Mouse (Mus musculus) midbrain, embryonic 15.5 days (tissue): ENCODE results near the gene Yipf2. TPM values are rescaled to one million over a fixed set of nuclear protein-coding genes. Genes with fewer than 3 reads are reported as not detected.
"Not testable (repeated sequence)": the region's sequence is repeated elsewhere in the genome, so short reads cannot be mapped to it uniquely, and the experiment has no call there.

Source experiments
- ATAC-seq: fragments of 200-750 bp; cut with Nextera tagmentation; replicated peaks from 2 replicates; pipeline ENCODE4 v1.8.0; 2017; ENCODE audit warnings: moderate TSS enrichment
- H3K27ac ChIP-seq: fragments of 300-500 bp; sonication (generic); 2 replicates; pipeline ENCODE4 v1.5.1; 2015; ENCODE audit warnings: mild to moderate bottlenecking, inconsistent platforms
- H3K27me3 ChIP-seq: fragments of 300-500 bp; sonication (generic); replicated peaks from 2 replicates; pipeline ENCODE4 v1.6.1; 2015; ENCODE audit warnings: inconsistent platforms
- H3K36me3 ChIP-seq: fragments of 300-500 bp; sonication (generic); replicated peaks from 2 replicates; pipeline ENCODE4 v1.6.1; 2015; ENCODE audit warnings: inconsistent platforms
- H3K4me1 ChIP-seq: fragments of 300-500 bp; sonication (generic); 2 replicates; pipeline ENCODE4 v1.6.1; 2015; ENCODE audit warnings: inconsistent platforms
- H3K4me2 ChIP-seq: fragments of 300-500 bp; sonication (generic); 2 replicates; pipeline ENCODE4 v1.6.1; 2015; ENCODE audit warnings: inconsistent platforms, mild to moderate bottlenecking, moderate library complexity
- H3K4me3 ChIP-seq: fragments of 300-500 bp; sonication (generic); 2 replicates; pipeline ENCODE4 v1.5.1; 2015; ENCODE audit warnings: mild to moderate bottlenecking, inconsistent platforms
- H3K9ac ChIP-seq: fragments of 300-500 bp; sonication (generic); 2 replicates; pipeline ENCODE4 v1.6.1; 2015; ENCODE audit warnings: mild to moderate bottlenecking, inconsistent platforms
- H3K9me3 ChIP-seq: fragments of 300-500 bp; sonication (generic); 2 replicates; pipeline ENCODE4 v1.6.1; 2016; ENCODE audit warnings: inconsistent platforms
- WGBS: fragments of 180-500 bp; shearing (Covaris S2); methylation state at CpG from one replicate; pipeline ENCODE4 v1.1.7; 2015; ENCODE audit warnings: mixed read lengths; 5-methylcytosine and 5-hydroxymethylcytosine counted together
- microRNA counts: library from miRNA; unstranded; fragments of <30 nt; microRNA quantifications from one replicate; lab custom pipeline; 2016
- microRNA-seq: library from miRNA; unstranded; fragments of <30 nt; microRNA quantifications from one replicate; pipeline ENCODE4, GENCODE M21; 2016
- polyA plus RNA-seq: library from polyadenylated mRNA; unstranded; fragments of >200 nt; fragmentation: Nextera tagmentation; extraction: Ambion mirVana; gene quantifications from 2 replicates; pipeline ENCODE4 v1.2.1, GENCODE M21; 2015

Yipf2 gene
- polyA plus RNA-seq, 1 experiment from 2014 or later: 27.0 TPM

GRCm38 (mm10) chr9:21547075-21547941 lies 45.3 kb downstream of the Yipf2 start:
- under 1% methylated on average over 42 of the region's 66 CpGs for WGBS
- Histone ChIP-seq H3K4me3 (peak overlapping the region; percentile 92), H3K4me1 (peaks cover 28% of the 10 kb centered on the region), H3K27ac (peak overlapping the region; percentile 98), H3K4me2 (peak overlapping the region; percentile 52), H3K36me3 (no peaks in the 10 kb centered on the region), H3K9ac (peak overlapping the region; percentile 98), H3K9me3 (no peaks in the 10 kb centered on the region), H3K27me3 (no peaks in the 10 kb centered on the region)
- ATAC-seq: peak; percentile 53

GRCm38 (mm10) chr9:21546789-21547074 lies 45.9 kb downstream of the Yipf2 start, which contains the start of gene Carm1:
Gene Carm1, plus strand, starts transcription at chr9:21546894.
- Histone ChIP-seq H3K27ac (peak within 1 kb of the TSS; percentile 98), H3K9me3 (no peaks in the 10 kb centered on the region), H3K9ac (peak within 1 kb of the TSS; percentile 98), H3K4me1 (peaks cover 28% of the 10 kb centered on the region), H3K27me3 (no peaks in the 10 kb centered on the region), H3K36me3 (no peaks in the 10 kb centered on the region), H3K4me3 (peak within 1 kb of the TSS; percentile 92), H3K4me2 (peak within 1 kb of the TSS; percentile 52)
- ATAC-seq: no peak; the same call in 1 of the 2 replicates
- WGBS: 0% methylated on average over 8 of the region's 52 CpGs

DNA sequence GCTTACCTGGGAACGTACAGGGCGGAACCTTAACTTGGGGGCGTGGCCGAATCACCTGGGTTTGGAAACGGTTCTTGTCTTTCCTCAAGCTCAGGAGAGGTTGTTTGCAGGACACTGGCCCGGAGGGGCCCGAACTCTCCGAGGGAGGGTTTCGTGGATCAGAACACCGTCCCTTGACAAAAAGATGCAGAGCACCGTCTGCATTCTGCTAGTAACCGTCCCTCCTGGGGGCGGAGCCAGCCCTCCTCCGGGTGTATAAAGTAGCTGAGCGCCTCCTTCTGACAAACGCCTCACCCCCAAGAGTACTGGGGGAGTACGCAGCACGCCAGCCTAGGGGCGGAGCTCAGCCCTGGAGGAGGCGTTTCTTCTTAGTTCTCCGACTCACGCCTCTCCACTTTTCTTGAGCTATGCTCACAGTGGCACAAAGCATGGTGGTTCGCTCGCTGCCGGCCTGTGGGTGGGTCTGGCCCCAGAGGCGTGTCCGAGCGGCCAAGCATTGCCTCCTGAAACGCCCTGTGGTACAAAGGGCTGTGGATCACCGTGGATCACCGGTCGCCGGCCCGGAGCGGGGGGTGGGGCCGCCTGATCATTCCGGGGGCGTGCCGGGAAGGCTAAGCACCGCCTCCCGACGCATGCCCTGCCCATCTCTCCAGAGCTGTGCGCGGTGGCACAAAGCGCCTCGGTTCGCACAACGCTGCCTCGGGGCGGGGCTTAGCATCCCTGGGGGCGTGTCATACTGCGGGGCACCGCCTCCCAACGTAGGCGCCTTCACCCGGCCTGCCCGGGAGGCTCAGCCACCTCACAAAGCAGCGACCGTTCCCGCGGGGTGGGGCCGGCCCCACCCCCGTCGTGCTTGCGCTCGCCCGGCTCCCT lies 46.5 kb downstream of the Yipf2 start:
- Histone ChIP-seq H3K4me1 (peaks cover 28% of the 10 kb centered on the region), H3K4me2 (peak overlapping the region; percentile 52), H3K27ac (peak overlapping the region; percentile 98), H3K4me3 (peak overlapping the region; percentile 92), H3K36me3 (no peaks in the 10 kb centered on the region), H3K9ac (peak overlapping the region; percentile 98), H3K9me3 (no peaks in the 10 kb centered on the region), H3K27me3 (no peaks in the 10 kb centered on the region)
- WGBS: under 1% methylated on average over 67 of the region's 67 CpGs
- ATAC-seq: peak; percentile 95

DNA sequence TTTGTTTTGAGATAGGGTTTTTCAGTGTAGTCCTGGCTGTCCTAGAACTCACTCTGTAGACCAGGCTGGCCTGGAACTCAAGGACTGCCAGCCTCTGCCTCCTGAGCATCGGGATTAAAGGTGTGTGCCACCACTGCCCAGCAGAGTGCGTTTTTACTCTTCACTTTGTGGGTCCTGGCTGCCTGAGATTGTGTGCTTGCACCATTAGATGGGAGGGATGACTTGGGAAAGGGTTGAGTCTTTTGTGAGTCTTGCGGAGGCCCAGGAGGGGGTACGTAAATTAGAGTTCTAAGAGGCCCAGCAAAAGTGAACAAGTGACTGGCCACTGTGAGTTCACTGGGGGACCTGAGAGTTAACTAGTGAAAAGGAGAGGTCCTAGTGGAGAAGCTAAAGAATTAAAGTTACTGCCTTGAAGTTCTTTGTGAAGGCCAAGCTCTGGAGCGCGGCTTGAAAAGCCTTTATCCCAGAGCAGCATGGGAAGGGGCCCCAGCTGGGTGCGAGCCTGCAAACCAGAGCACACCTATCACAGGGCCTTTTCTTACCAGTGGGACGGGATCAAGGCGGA lies 47.2 kb downstream of the Yipf2 start:
- Histone ChIP-seq H3K4me3 (peak overlapping the region; percentile 92), H3K4me2 (peak overlapping the region; percentile 52), H3K9me3 (no peaks in the 10 kb centered on the region), H3K27ac (peak overlapping the region; percentile 98), H3K36me3 (no peaks in the 10 kb centered on the region), H3K27me3 (no peaks in the 10 kb centered on the region), H3K4me1 (peaks cover 28% of the 10 kb centered on the region), H3K9ac (peak overlapping the region; percentile 98)
- peak; percentile 63; the same call in 1 of the 2 replicates for ATAC-seq
- 2% methylated on average over 9 of the region's 9 CpGs for WGBS

DNA sequence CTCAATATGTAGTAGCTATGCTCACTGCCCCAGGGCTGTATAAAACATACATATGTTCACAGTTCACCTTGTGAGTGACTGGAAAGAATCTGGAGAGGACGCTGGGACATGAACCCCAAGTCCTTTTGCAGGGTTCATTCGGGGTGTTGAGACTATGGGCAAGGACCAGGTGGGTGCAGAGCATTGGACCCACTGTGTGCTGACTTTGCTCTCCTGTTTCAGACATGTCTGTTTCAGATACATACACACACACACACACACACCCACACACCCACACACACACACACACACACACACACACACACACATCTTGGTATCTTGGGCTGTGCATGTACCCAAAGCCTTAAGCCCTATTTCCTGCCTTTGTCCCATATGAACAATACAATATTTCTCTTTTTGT lies 50.6 kb downstream of the Yipf2 start:
- H3K27me3 ChIP-seq, H3K9ac ChIP-seq, H3K4me1 ChIP-seq, ATAC-seq, H3K9me3 ChIP-seq, H3K36me3 ChIP-seq, H3K4me3 ChIP-seq, H3K27ac ChIP-seq, H3K4me2 ChIP-seq: not testable (repeated sequence)
- WGBS: 90% methylated on average over 2 of the region's 2 CpGs

DNA sequence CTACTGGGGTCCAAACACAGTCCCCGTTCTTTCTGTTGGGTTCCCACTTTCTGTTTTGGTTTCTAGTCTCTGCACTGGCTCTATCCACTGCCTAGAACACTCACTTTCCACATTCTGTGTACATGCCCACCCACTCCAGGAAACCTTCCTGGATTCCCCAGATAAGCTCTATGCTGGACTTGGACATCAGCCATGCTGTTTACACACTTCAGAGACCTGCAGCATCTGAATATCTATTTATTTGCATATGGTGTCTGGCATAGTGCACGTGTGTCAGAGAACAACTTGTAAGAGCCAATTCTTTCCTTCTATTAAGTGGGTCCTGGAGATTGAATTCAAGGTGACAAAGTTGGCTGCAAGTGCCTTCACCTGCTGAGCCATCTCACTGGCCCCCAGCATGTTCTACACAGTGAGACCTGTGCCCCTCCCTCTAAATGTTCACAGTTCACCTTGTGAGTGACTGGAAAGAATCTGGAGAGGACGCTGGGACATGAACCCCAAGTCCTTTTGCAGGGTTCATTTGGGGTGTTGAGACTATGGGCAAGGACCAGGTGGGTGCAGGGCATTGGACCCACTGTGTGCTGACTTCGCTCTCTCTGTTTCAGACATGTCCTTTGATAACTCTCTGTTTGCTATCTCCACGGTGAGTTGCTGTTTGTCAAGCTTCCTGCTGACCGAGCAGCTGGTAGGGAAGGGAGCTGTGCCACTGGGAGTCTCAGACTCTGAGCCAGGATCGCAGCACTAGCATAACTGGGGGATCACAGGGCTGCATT lies 52.5 kb downstream of the Yipf2 start:
- Histone ChIP-seq H3K9ac (no peak overlapping the region), H3K27me3 (no peaks in the 10 kb centered on the region), H3K27ac (no peak overlapping the region), H3K4me1 (peaks cover 2% of the 10 kb centered on the region; the same call in 1 of the 2 replicates), H3K36me3 (no peaks in the 10 kb centered on the region), H3K4me2 (no peak overlapping the region), H3K4me3 (no peak overlapping the region), H3K9me3 (no peaks in the 10 kb centered on the region)
- ATAC-seq: no peak
- WGBS: 80% methylated on average over 7 of the region's 7 CpGs

MicroRNAs encoded within 50 kb of the gene (microRNA counts, 519-probe panel; counts per million panel counts)
- not detected for microRNA mmu-miR-1946b (lab: Ali Mortazavi, UCI)

Small RNA genes within 50 kb of the gene (microRNA-seq; reads per million reads assigned to microRNA genes)
- not detected for gene Mir1946b

Other genes with a start within 250 kb of the Yipf2 start
- gene Ilf3, start 225.0 kb downstream of the Yipf2 start, polyA plus RNA-seq: 246 and 256 TPM in 2 replicates
- 59.0 and 59.3 TPM in 2 replicates for gene Qtrt1, start 181.0 kb downstream of the Yipf2 start, polyA plus RNA-seq
- 71.5 and 74.9 TPM in 2 replicates for gene Dnm2, start 167.9 kb downstream of the Yipf2 start, polyA plus RNA-seq
- 61.2 and 62.7 TPM in 2 replicates for gene Tmed1, start 82.6 kb downstream of the Yipf2 start, polyA plus RNA-seq
- 1.9 and 2.6 TPM in 2 replicates for gene AB124611, start 66.7 kb downstream of the Yipf2 start, polyA plus RNA-seq
- gene Carm1, start 45.9 kb downstream of the Yipf2 start, polyA plus RNA-seq: 46.7 and 49.3 TPM in 2 replicates
- gene Timm29, start 106 bp downstream of the Yipf2 start, polyA plus RNA-seq: 68.0 and 68.8 TPM in 2 replicates
- gene Smarca4, start 23.3 kb upstream of the Yipf2 start, polyA plus RNA-seq: 158 and 163 TPM in 2 replicates
- 15.8 and 15.9 TPM in 2 replicates for gene Ldlr, start 130.7 kb upstream of the Yipf2 start, polyA plus RNA-seq
- gene Spc24, start 167.5 kb upstream of the Yipf2 start, polyA plus RNA-seq: 15.7 and 17.8 TPM in 2 replicates
- 5.8 TPM in 2 replicates for gene Kank2, start 205.9 kb upstream of the Yipf2 start, polyA plus RNA-seq
- 0.61 and 0.74 TPM in 2 replicates for gene Angptl8, start 242.7 kb upstream of the Yipf2 start, polyA plus RNA-seq